Mouse (Mus musculus) urinary bladder, postnatal 10 days (tissue): ENCODE measurements around the gene Nanos1.

Experiments
- DNase-seq: peaks from one replicate; pipeline ENCODE4 v3.0.0; 2022; ENCODE audit warnings: low spot score

Gene Nanos1

GRCm38 (mm10) chr19:60755438-60756191, at the start of gene Nanos1:
TSS of gene Nanos1 (plus strand) at chr19:60755987.
- peak; percentile 52 for DNase-seq

- no peak for DNase-seq
Observed at GRCm38 (mm10) chr19:60709193-60709900, 46.4 kb upstream of the Nanos1 start.

- no peak for DNase-seq
Observed at GRCm38 (mm10) chr19:60710196-60710595, 45.6 kb upstream of the Nanos1 start.

- no peak for DNase-seq
Observed at GRCm38 (mm10) chr19:60712577-60712976, 43.2 kb upstream of the Nanos1 start.

- no peak for DNase-seq
Observed at GRCm38 (mm10) chr19:60716381-60716780, 39.4 kb upstream of the Nanos1 start.

- DNase-seq, result no peak
Observed at GRCm38 (mm10) chr19:60730281-60730852, 25.4 kb upstream of the Nanos1 start.

- no peak for DNase-seq
Observed at GRCm38 (mm10) chr19:60731299-60731698, 24.5 kb upstream of the Nanos1 start.

GRCm38 (mm10) chr19:60731966-60732365, 23.8 kb upstream of the Nanos1 start:
- DNase-seq, result no peak

- no peak for DNase-seq
Observed at GRCm38 (mm10) chr19:60740560-60740959, 15.2 kb upstream of the Nanos1 start.

- no peak for DNase-seq
Observed at GRCm38 (mm10) chr19:60743767-60744547, 11.8 kb upstream of the Nanos1 start.

- DNase-seq, result no peak
Observed at GRCm38 (mm10) chr19:60747801-60748200, 8.0 kb upstream of the Nanos1 start.

GRCm38 (mm10) chr19:60756192-60757098, 658 bp downstream of the Nanos1 start:
- no peak for DNase-seq

GRCm38 (mm10) chr19:60757099-60757785, 1.5 kb downstream of the Nanos1 start:
- no peak for DNase-seq

- DNase-seq, result no peak
Observed at GRCm38 (mm10) chr19:60758896-60759835, 3.4 kb downstream of the Nanos1 start.

GRCm38 (mm10) chr19:60773366-60773765, 17.6 kb downstream of the Nanos1 start:
- no peak for DNase-seq

GRCm38 (mm10) chr19:60782034-60782433, 26.2 kb downstream of the Nanos1 start:
- DNase-seq, result no peak

GRCm38 (mm10) chr19:60784712-60785111, 28.9 kb downstream of the Nanos1 start:
- DNase-seq, result no peak

- no peak for DNase-seq
Observed at GRCm38 (mm10) chr19:60787465-60788150, 31.8 kb downstream of the Nanos1 start.
